Mouse (Mus musculus) liver, adult 2 months (tissue): ENCODE results near the gene Gm21976.

Experiments used
- CTCF ChIP-seq: fragments of 200-500 bp; IDR thresholded peaks from 2 replicates; pipeline ENCODE4 v1.5.1; 2011; ENCODE audit warnings: low read depth, low read length, control low read depth
- POLR2A ChIP-seq: fragments of 200-500 bp; IDR thresholded peaks from 2 replicates; pipeline ENCODE4 v1.6.1; 2011; ENCODE audit warnings: low read length, control low read depth; ENCODE audit not compliant: insufficient read depth; ENCODE audit errors: extremely low read depth

GRCm38 (mm10) chr13:98298833-98299758 is 19.4 kb downstream of the Gm21976 start:
- TF ChIP-seq CTCF = peak; percentile 79
- no peak for TF ChIP-seq POLR2A
